In genomic region chr9:56925291-56926024, GRCm38 (mm10) we compare ENCODE assay signal across 8 mouse cellular contexts. TPM values are rescaled to one million over a fixed set of nuclear protein-coding genes. Genes with fewer than 3 reads are reported as not detected.
A peak's percentile ranks its signal among the peaks of the same experiment; 100 is the strongest.
DNase-seq lines count a peak whose midpoint lies in the region; ATAC-seq and TF ChIP-seq lines count a peak whose summit lies in the region.

No protein-coding gene starts in this region.

- no peak for TF ChIP-seq POLR2A in bone marrow macrophage, adult 2 months (IDR thresholded peaks at IDR 0.05; ENCODE audit: borderline replicate concordance, low read depth, low read length)

- H3K9ac ChIP-seq in heart, embryonic 16.5 days (ENCODE audit: low read length) = peak overlapping the region; percentile 70

- WGBS in heart, embryonic 16.5 days = 69% methylated on average over 26 of the region's 26 CpGs
- 96% methylated on average over 26 of the region's 26 CpGs for WGBS in macrophage (ENCODE audit: missing documents)

- peaks cover 38% of the 10 kb centered on the region for H3K4me1 ChIP-seq in bone marrow macrophage, adult 2 months (ENCODE audit: control insufficient read depth, insufficient read depth, low read length)
- peaks cover 44% of the 10 kb centered on the region for H3K4me1 ChIP-seq in heart, embryonic 16.5 days (ENCODE audit: control insufficient read depth, insufficient read depth, low read length)

- no peak for ATAC-seq in heart, embryonic 16.5 days (replicated peaks; ENCODE audit: extremely low read depth, insufficient read depth, low FRiP score)
- no peak for ATAC-seq in CD4-positive, CD25-positive, alpha-beta regulatory T cell, adult 4 months

- peak overlapping the region; percentile 72 for H3K4me2 ChIP-seq in heart, embryonic 16.5 days (ENCODE audit: low read depth, low read length)

- H3K36me3 ChIP-seq in heart, embryonic 16.5 days (ENCODE audit: control insufficient read depth, insufficient read depth) = peaks cover 11% of the 10 kb centered on the region
- H3K36me3 ChIP-seq in macrophage (ENCODE audit: inconsistent target) = peaks cover 14% of the 10 kb centered on the region; the same call in 1 of the 2 replicates

- peak; percentile 28 for DNase-seq in adrenal gland, adult 2 months
- DNase-seq in adrenal gland, adult 18-20 months (ENCODE audit: low spot score in 2 of 2) = no peak
- DNase-seq in embryo, embryonic 11 days = no peak
- DNase-seq in layer of hippocampus, postnatal 36 days = no peak

- peaks cover 6% of the 10 kb centered on the region; the same call in 1 of the 2 replicates for H3K9me3 ChIP-seq in heart, embryonic 16.5 days (replicated peaks; ENCODE audit: control insufficient read depth, low read length)

- no peaks in the 10 kb centered on the region; the same call in 1 of the 2 replicates for H3K27me3 ChIP-seq in heart, embryonic 16.5 days (ENCODE audit: control insufficient read depth, insufficient read depth, low read length)

- 0 out of 2 replicates have a peak overlapping the region, but pooled peaks have one; percentile 21 for H3K4me3 ChIP-seq in bone marrow macrophage, adult 2 months (ENCODE audit: insufficient read depth, low read length)
- H3K4me3 ChIP-seq in heart, embryonic 16.5 days (ENCODE audit: low read length) = peak overlapping the region; percentile 46
- no peak overlapping the region for H3K4me3 ChIP-seq in macrophage (ENCODE audit: inconsistent target)

- no peak for TF ChIP-seq CTCF in bone marrow macrophage, adult 2 months (IDR thresholded peaks at IDR 0.05; ENCODE audit: low read depth, low read length)

- H3K79me2 ChIP-seq in macrophage (ENCODE audit: inconsistent target) = peaks cover 29% of the 10 kb centered on the region; the same call in 1 of the 2 replicates

- H3K27ac ChIP-seq in bone marrow macrophage, adult 2 months (ENCODE audit: insufficient read depth, low read depth, low read length) = no peak overlapping the region
- peak overlapping the region; percentile 85 for H3K27ac ChIP-seq in heart, embryonic 16.5 days (ENCODE audit: low read length)
- H3K27ac ChIP-seq in macrophage = peak overlapping the region; percentile 57; the same call in 1 of the 2 replicates

RNA-seq across cellular contexts. Expression of gene Snx33, which starts 2.7 kb away (rescaled TPM):
- total RNA-seq in adrenal gland, adult 2 months (2021) = 10 to 100 TPM; 18.4 to 33.8 TPM
- 13.0 and 15.0 TPM in 2 replicates for polyA plus RNA-seq in adrenal gland, adult 2 months (2012; rRNA removed)
- total RNA-seq in adrenal gland, adult 18-20 months (2021) = 10 to 100 TPM; 20.9 to 25.6 TPM
- polyA plus RNA-seq in bone marrow macrophage, adult 2 months (2012; ENCODE audit: insufficient read depth, insufficient read length, missing spikeins) = 10.8 and 12.5 TPM in 2 replicates
- 7.5 and 8.2 TPM in 2 replicates for polyA plus RNA-seq in heart, embryonic 16.5 days (2015; fragmentation: Nextera tagmentation; extraction: Ambion mirVana)
- 10 to 100 TPM in 19 of 26 experiments, 1 to 10 TPM in 7; 6.2 to 41.8 (median 13.9) TPM for total RNA-seq in macrophage (2018; cell fraction: chromatin; rRNA removed)
- 10 to 100 TPM in 19 of 26 experiments, 1 to 10 TPM in 7; 4.7 to 20.6 (median 12.1) TPM for total RNA-seq in macrophage (2018; cell fraction: cytosol; rRNA removed)
- total RNA-seq in macrophage (2018; cell fraction: nucleus; rRNA removed) = 10 to 100 TPM in 24 of 26 experiments, 1 to 10 TPM in 2; 8.9 to 40.6 (median 19.4) TPM
- 6.7 to 10.5 TPM (median 9.2 TPM) in 3 replicates for polyA plus RNA-seq in macrophage (2018)
- total RNA-seq in layer of hippocampus, postnatal 36 days (2021) = 1 to 10 TPM; 9.1 to 9.2 TPM
- 1 to 10 TPM; 3.6 to 4.9 TPM for polyA plus RNA-seq in CD4-positive, CD25-positive, alpha-beta regulatory T cell, adult 4 months (2017; shearing (Covaris generic))

RNA-seq across cellular contexts. Expression of gene Imp3, which starts 11.8 kb away (rescaled TPM):
- total RNA-seq in adrenal gland, adult 2 months (2021) = 100 to 1,000 TPM in 1 of 2 experiments, 10 to 100 TPM in 1; 68.3 to 104 TPM
- 445 and 458 TPM in 2 replicates for polyA plus RNA-seq in adrenal gland, adult 2 months (2012; rRNA removed)
- 10 to 100 TPM; 77.0 to 87.0 TPM for total RNA-seq in adrenal gland, adult 18-20 months (2021)
- polyA plus RNA-seq in bone marrow macrophage, adult 2 months (2012; ENCODE audit: insufficient read depth, insufficient read length, missing spikeins) = 62.4 and 64.1 TPM in 2 replicates
- polyA plus RNA-seq in heart, embryonic 16.5 days (2015; fragmentation: Nextera tagmentation; extraction: Ambion mirVana) = 64.6 and 68.7 TPM in 2 replicates
- 10 to 100 TPM in 4 of 26 experiments, 1 to 10 TPM in 21, not detected in 1; 1.1 to 17.9 (median 3.6) TPM for total RNA-seq in macrophage (2018; cell fraction: chromatin; rRNA removed)
- 10 to 100 TPM; 14.8 to 45.0 (median 28.8) TPM for total RNA-seq in macrophage (2018; cell fraction: cytosol; rRNA removed)
- 10 to 100 TPM in 18 of 26 experiments, 1 to 10 TPM in 8; 3.9 to 31.6 (median 12.3) TPM for total RNA-seq in macrophage (2018; cell fraction: nucleus; rRNA removed)
- polyA plus RNA-seq in macrophage (2018) = 8.7 to 43.8 TPM (median 38.4 TPM) in 3 replicates
- 10 to 100 TPM; 54.7 to 56.3 TPM for total RNA-seq in layer of hippocampus, postnatal 36 days (2021)
- 10 to 100 TPM; 42.6 to 57.1 TPM for polyA plus RNA-seq in CD4-positive, CD25-positive, alpha-beta regulatory T cell, adult 4 months (2017; shearing (Covaris generic))

RNA-seq across cellular contexts. Expression of gene Snupn, which starts 25.2 kb away (rescaled TPM):
- total RNA-seq in adrenal gland, adult 2 months (2021) = 10 to 100 TPM; 12.0 to 14.3 TPM
- 4.0 and 5.8 TPM in 2 replicates for polyA plus RNA-seq in adrenal gland, adult 2 months (2012; rRNA removed)
- 10 to 100 TPM; 14.4 to 15.2 TPM for total RNA-seq in adrenal gland, adult 18-20 months (2021)
- 5.2 and 8.1 TPM in 2 replicates for polyA plus RNA-seq in bone marrow macrophage, adult 2 months (2012; ENCODE audit: insufficient read depth, insufficient read length, missing spikeins)
- polyA plus RNA-seq in heart, embryonic 16.5 days (2015; fragmentation: Nextera tagmentation; extraction: Ambion mirVana) = 17.8 and 18.9 TPM in 2 replicates
- total RNA-seq in macrophage (2018; cell fraction: chromatin; rRNA removed) = 10 to 100 TPM in 1 of 26 experiments, 1 to 10 TPM in 25; 1.4 to 12.5 (median 6.4) TPM
- 1 to 10 TPM; 3.1 to 8.4 (median 6.0) TPM for total RNA-seq in macrophage (2018; cell fraction: cytosol; rRNA removed)
- 1 to 10 TPM; 1.2 to 8.8 (median 5.2) TPM for total RNA-seq in macrophage (2018; cell fraction: nucleus; rRNA removed)
- polyA plus RNA-seq in macrophage (2018) = 5.8 to 9.0 TPM (median 7.9 TPM) in 3 replicates
- 10 to 100 TPM; 15.4 to 17.9 TPM for total RNA-seq in layer of hippocampus, postnatal 36 days (2021)
- 10 to 100 TPM; 22.1 to 23.8 TPM for polyA plus RNA-seq in CD4-positive, CD25-positive, alpha-beta regulatory T cell, adult 4 months (2017; shearing (Covaris generic))
